Mouse (Mus musculus): ENCODE data around the gene Smpd3.

The Smpd3 gene

DNA sequence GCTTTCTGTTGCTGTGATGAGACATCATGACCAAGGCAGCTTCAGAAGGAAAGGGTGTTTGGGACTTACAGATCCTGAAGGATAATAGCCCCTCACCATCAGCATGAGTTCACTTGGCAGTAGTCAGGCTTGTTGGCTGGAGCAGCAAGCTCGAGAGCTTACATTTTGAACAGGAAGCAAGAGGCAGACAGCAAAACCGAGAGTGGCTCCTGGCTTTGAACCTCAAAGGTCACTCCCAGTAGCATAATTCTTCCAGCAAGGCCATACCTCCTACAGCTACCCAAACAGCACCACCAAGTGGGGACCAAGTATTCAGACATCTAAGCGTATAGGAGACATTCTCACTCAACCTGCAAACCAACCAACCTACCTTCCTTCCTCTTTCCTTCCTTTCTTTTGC is 105.0 kb downstream of the Smpd3 start:
- no peak for DNase-seq (ENCODE audit: low spot score in 2 of 2)

DNA sequence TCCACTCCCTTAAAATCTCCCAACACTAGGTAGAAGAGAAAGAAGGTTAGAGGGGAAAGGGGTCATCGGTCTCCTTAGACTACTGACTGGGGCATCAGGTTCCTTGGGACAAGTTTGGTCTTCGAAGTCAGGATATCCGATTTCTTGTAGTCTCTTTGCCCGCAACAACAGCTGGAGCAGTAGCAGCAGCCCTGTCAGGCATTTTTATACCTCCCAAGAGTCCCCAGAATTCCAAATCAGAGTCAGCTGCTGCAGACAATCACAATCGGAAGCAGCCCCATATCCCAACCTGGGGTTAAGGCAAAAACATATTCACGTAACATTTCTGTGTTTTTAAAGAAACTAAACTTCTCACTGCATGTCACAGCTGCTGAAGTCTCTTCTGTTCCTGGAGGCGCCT is 106.3 kb downstream of the Smpd3 start:
- DNase-seq (ENCODE audit: low spot score in 2 of 2) = no peak

- DNase-seq (ENCODE audit: low spot score in 2 of 2) = peak; percentile 52 to 77
Measured at GRCm38 (mm10) chr8:106226589-106226988, 111.2 kb downstream of the Smpd3 start.

- no peak for DNase-seq (ENCODE audit: low spot score in 2 of 2)
Measured at GRCm38 (mm10) chr8:106219620-106220019, 118.2 kb downstream of the Smpd3 start.

DNA sequence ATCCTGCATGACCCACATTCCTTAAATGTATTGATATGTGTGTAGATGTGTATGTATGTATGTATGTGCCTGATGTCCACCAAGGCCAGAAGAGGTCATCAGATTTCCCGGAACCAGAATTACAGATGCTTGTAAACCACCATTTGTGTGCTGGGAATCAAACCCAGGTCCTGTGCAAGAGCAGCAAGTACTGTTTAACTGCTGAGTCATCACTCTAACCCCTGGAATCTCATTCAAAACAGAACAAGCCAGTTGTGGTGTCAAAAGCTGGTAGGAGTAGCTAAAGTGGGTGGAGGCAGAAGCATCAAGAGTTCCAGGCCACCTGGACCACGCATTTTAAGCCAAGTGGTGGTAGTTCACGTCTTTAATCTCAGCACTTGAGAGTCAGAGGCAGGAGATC is 123.8 kb downstream of the Smpd3 start:
- DNase-seq (ENCODE audit: low spot score in 2 of 2) = no peak

DNA sequence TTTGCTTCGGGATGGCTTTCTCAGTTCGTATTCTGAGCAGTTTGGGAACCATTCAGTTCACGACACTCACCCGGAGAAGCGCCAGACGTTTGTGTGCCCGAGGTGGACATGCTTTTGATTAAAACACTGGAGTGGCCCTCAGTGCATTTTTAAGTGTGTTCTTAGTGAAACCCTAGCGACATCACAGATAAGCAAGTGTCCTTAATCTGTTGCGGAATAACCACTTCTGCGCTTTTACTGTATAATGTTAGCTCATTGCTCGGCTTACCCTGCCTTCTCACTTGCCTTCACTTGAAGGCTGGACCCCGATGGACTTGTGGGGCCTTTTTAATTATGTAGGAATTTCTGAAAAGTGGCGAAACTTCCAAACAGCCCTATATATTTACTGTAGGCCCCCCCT is 126.4 kb downstream of the Smpd3 start:
- no peak for DNase-seq (ENCODE audit: low spot score in 2 of 2)

GRCm38 (mm10) chr8:106210821-106211345 is 126.9 kb downstream of the Smpd3 start, which contains the start of the genes Slc7a6os and Prmt7:
Slc7a6os (minus strand) TSS chr8:106210935.
Prmt7 (plus strand) TSS chr8:106210936.
- peak; percentile 94 to 97 for DNase-seq (ENCODE audit: low spot score in 2 of 2)

- DNase-seq (ENCODE audit: low spot score in 2 of 2) = peak in 1 of 2 experiments; percentile 80
Measured at GRCm38 (mm10) chr8:106210035-106210731, 127.6 kb downstream of the Smpd3 start.

Data from spleen, postnatal 4 days (tissue).